Mouse (Mus musculus): ENCODE results near the gene Kcnh6. TPM values are rescaled to one million over a fixed set of nuclear protein-coding genes. Genes with fewer than 3 reads are reported as not detected.

Kcnh6 gene
- 0.11 and 0.15 TPM in 2 replicates for polyA plus RNA-seq (2015; fragmentation: Nextera tagmentation; extraction: Ambion mirVana)

DNA sequence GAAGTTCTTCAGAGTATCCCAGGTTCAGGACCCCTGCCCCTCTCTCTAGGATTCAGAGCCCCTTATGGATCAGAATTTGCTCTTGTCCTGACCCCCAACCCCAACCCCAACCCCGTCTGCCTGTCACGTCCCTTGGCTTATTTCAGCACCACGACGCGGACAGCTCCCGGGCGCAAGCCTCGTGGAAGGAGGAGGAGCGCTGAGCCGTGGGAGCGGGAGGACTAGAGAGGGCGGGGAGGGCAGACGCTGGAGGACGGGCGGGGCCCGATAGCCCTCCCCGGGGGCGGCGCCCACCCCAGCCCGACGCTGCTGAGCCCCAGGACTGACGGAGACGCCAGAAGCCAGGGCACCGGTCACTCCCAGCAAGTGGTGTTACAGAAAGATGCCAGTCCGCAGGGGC, at the start of gene Kcnh6:
Kcnh6 (plus strand) TSS at position 304 of the 400 bp plus-strand sequence.

DNA sequence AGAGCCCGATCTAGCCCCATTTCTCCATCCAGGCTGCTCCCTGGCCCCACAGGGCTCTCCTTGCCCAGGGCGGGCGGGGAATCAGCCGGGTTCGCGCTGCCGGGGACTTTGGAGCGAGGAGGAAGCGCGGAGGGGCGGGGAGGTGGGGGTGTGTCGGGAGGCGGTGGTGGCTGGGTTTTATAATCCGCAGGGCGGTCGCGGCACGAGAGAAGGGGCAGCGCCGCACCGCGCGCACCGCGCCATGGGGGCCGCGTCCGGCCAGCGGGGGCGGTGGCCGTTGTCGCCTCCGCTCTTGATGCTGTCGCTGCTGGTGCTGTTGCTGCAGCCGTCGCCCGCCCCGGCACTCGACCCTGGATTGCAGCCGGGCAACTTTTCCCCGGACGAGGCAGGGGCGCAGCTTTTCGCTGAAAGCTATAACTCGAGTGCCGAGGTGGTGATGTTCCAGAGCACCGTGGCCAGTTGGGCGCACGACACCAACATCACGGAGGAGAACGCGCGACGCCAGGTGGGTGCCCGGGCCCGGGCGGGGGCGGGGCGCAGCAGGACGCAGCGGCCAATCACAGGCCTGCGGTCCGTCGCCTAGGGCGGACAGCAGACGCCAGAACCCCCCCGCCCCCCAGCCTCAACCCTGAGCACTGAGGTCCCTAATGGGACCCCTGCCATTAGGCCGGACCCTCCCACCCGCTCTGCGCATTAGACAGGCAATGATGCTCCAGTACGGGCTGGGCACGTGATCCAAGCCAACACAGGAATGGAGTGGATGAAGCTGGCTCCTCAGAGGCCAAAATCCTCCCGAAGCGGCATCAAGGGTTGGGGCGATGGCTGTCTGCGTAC, 40.0 kb upstream of the Kcnh6 start, which contains the start of gene Ace:
Ace (plus strand) TSS at position 205 of the 834 bp plus-strand sequence.

DNA sequence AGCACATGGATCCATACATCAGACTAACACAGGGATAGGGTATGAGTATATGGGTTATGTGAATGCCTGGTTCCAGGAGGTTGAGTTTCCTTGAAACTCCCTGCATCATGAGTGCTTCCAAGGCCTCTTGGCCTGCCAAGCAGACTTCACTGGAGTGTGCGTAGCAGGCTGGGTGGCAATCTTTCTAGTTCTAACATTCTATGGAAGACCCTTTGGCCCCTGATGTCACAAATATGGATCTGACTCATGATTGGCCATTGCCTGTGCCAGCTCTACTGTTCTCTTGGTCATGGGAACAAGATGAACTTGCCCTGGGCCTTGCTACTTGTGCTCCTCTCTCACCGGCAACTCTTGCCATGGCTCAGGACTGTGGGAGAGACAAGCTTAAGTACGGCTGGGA, 13.5 kb upstream of the Kcnh6 start, which contains the start of gene Ace3:
Ace3 (plus strand) TSS at position 301 of the 400 bp plus-strand sequence.

DNA sequence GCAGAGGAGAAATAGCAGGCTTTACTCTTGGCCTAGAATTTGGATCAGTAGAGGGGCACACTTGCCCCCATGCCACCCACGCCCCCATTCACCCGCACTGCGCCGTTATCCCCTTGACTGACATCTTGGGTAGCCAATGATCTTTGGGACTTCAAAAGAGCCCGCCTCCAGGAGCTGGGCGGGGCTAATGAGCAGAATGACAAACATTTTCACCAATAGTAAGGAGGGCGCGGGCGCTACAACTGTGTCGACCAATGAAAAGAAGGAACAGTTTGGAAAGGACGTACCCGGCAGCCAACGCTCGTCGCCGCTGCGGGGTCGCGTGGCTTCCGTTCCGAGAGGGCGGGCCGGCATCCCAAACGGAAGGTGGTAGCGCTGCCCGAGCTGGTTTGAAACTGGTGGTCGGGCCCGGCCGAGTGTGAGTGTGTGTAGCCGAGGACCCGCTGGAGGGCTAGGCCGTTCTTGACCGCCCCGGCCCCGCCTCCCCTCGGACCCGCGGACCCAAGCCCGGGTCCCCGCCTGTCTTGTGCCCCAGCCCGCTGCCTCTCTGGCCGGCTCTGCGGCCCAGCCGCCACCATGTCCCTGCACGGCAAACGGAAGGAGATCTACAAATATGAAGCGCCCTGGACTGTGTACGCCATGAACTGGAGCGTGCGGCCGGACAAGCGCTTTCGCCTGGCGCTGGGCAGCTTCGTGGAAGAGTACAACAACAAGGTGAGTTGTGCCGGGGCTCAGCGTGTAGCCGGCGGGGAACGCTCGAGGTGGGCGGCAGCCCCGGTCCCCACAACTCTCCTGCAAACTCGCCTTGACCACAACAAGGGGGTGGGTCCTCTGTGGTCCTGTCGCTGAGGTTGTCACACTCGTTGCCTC, 28.9 kb downstream of the Kcnh6 start, which contains the start of gene Dcaf7:
Dcaf7 (plus strand) TSS at position 325 of the 870 bp plus-strand sequence.

DNA sequence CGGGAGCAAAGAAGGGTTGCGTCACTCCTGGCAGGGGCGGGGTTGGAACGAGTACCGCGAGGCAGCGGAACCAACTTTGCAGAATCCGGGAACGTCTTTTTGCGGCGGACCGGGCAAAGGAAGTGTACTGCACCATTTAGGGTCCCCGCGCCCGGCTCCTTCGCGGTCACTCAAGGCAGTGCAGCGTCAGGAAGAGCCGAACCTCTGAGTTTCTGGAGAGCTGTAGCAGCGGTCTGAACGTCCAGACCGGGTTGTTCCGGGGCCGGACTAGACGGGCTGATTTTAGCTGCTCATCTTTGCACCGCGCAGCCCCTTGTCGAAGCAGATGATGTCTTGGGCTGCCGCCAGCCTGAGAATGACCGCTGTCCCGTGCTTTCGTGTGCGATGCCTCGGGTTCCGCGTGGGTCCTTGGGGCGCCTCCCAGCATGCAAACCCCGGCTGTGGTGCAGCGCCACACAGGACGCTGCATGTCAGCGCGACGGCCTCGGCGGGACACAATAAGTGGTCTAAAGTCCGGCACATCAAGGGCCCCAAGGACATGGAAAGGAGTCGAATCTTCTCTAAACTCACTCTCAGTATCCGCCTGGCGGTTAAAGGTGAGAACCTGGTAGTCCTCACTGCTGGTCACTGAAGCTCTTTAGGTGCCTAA, 58.1 kb downstream of the Kcnh6 start, which contains the start of gene Taco1:
Taco1 (plus strand) TSS at position 139 of the 649 bp plus-strand sequence.

Other genes with a start within 250 kb of the Kcnh6 start
- gene Cyb561, start 54.8 kb upstream of the Kcnh6 start, polyA plus RNA-seq (2015; fragmentation: Nextera tagmentation; extraction: Ambion mirVana) = 5.0 and 5.7 TPM in 2 replicates
- 1.0 and 1.3 TPM in 2 replicates for gene Ace, start 40.2 kb upstream of the Kcnh6 start, polyA plus RNA-seq (2015; fragmentation: Nextera tagmentation; extraction: Ambion mirVana)
- not detected in 2 replicates for gene Ace3, start 13.4 kb upstream of the Kcnh6 start, polyA plus RNA-seq (2015; fragmentation: Nextera tagmentation; extraction: Ambion mirVana)
- gene Dcaf7, start 28.7 kb downstream of the Kcnh6 start, polyA plus RNA-seq (2015; fragmentation: Nextera tagmentation; extraction: Ambion mirVana) = 35.9 and 36.0 TPM in 2 replicates
- 6.4 and 7.5 TPM in 2 replicates for gene Taco1, start 57.9 kb downstream of the Kcnh6 start, polyA plus RNA-seq (2015; fragmentation: Nextera tagmentation; extraction: Ambion mirVana)
- gene Map3k3, start 76.5 kb downstream of the Kcnh6 start, polyA plus RNA-seq (2015; fragmentation: Nextera tagmentation; extraction: Ambion mirVana) = 11.3 and 14.6 TPM in 2 replicates
- not detected in 2 replicates for gene Gm10840, start 152.7 kb downstream of the Kcnh6 start, polyA plus RNA-seq (2015; fragmentation: Nextera tagmentation; extraction: Ambion mirVana)
- 126 and 170 TPM in 2 replicates for gene Limd2, start 152.7 kb downstream of the Kcnh6 start, polyA plus RNA-seq (2015; fragmentation: Nextera tagmentation; extraction: Ambion mirVana)
- gene Strada, start 194.0 kb downstream of the Kcnh6 start, polyA plus RNA-seq (2015; fragmentation: Nextera tagmentation; extraction: Ambion mirVana) = 11.9 and 12.1 TPM in 2 replicates
- gene Ccdc47, start 208.2 kb downstream of the Kcnh6 start, polyA plus RNA-seq (2015; fragmentation: Nextera tagmentation; extraction: Ambion mirVana) = 31.4 and 35.1 TPM in 2 replicates
- 30.3 and 33.3 TPM in 2 replicates for gene Ddx42, start 208.8 kb downstream of the Kcnh6 start, polyA plus RNA-seq (2015; fragmentation: Nextera tagmentation; extraction: Ambion mirVana)
- gene Ftsj3, start 248.0 kb downstream of the Kcnh6 start, polyA plus RNA-seq (2015; fragmentation: Nextera tagmentation; extraction: Ambion mirVana) = 40.4 and 41.2 TPM in 2 replicates
- gene Psmc5, start 248.0 kb downstream of the Kcnh6 start, polyA plus RNA-seq (2015; fragmentation: Nextera tagmentation; extraction: Ambion mirVana) = 138 and 153 TPM in 2 replicates